Mouse (Mus musculus) bone marrow macrophage, adult 2 months (primary cell): ENCODE measurements around the gene Grap.

Source experiments
- CTCF ChIP-seq: IDR thresholded peaks from 2 replicates; pipeline ENCODE4 v1.5.1; 2012; ENCODE audit warnings: low read depth, mild to moderate bottlenecking, low read length, moderate library complexity
- POLR2A ChIP-seq: IDR thresholded peaks from 2 replicates; pipeline ENCODE4 v1.6.1; 2012; ENCODE audit warnings: mild to moderate bottlenecking, low read depth, low read length, borderline replicate concordance

- no peak for TF ChIP-seq POLR2A
- TF ChIP-seq CTCF: no peak
Measured at GRCm38 (mm10) chr11:61612116-61612635, 40.9 kb upstream of the Grap start.
